8 mouse cellular contexts compared by ENCODE assay signal in the genomic region with DNA sequence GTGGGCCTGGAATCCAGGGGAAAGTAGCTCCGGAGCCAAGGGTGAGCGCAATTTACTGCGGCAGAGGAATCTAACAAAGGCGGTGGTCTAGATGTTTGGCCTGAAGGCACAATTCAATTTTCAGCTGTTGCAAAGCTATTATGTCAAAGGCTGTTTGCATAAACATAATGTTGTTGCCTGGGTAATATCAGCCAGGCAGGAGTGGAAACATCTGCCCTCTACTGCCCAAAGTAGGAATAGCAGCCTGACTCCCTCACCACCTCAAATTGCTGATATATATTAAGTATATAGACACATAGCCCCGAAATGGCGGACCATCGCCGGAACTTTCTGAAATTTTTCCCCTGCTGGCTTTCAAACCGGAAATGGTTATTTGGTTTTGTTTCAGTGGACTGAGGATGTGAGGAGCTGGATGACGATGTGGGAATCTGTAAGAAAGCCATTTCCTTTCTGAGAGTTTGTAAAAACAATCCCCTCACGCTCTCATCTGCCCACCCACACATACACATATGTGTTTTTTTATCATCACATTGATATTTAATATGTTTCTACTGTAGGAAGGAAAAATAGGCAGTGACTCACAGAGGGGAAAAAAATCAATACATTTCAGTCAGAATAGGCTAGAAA.
DNase-seq lines count a peak whose midpoint lies in the region; ATAC-seq lines count a peak whose summit lies in the region.

No protein-coding gene starts in this region.

- ATAC-seq in forebrain, embryonic 14.5 days: peak; percentile 79
- peak; percentile 56; the same call in 1 of the 2 replicates for ATAC-seq in lung, embryonic 15.5 days (ENCODE audit: borderline replicate concordance, extremely low read depth, low FRiP score, low TSS enrichment)

- H3K36me3 ChIP-seq in forebrain, embryonic 14.5 days (ENCODE audit: control insufficient read depth, insufficient read depth, low read length): no peaks in the 10 kb centered on the region
- no peaks in the 10 kb centered on the region for H3K36me3 ChIP-seq in lung, embryonic 15.5 days

- no peaks in the 10 kb centered on the region for H3K27me3 ChIP-seq in forebrain, embryonic 14.5 days (replicated peaks; ENCODE audit: control insufficient read depth, insufficient read depth, low read length)
- H3K27me3 ChIP-seq in lung, embryonic 15.5 days: no peaks in the 10 kb centered on the region

- intact Hi-C loops in heart, postnatal 10 days (cut with DNase I): loop anchor here (5.0 kb wide), 1 partner anchor 1066 kb away; no protein-coding TSS in a partner anchor

- no peak overlapping the region for H3K9ac ChIP-seq in forebrain, embryonic 14.5 days (ENCODE audit: low read length)
- H3K9ac ChIP-seq in lung, embryonic 15.5 days: no peak overlapping the region

- H3K4me1 ChIP-seq in forebrain, embryonic 14.5 days (ENCODE audit: control insufficient read depth, insufficient read depth, low read length): no peaks in the 10 kb centered on the region
- 0 out of 2 replicates have a peak, but pooled peaks cover 3% of the 10 kb centered on the region for H3K4me1 ChIP-seq in lung, embryonic 15.5 days

- DNase-seq in ES-CJ7 (ENCODE audit: low read depth, low spot score): peak; percentile 54
- DNase-seq in c-Kit-positive CD71-positive TER-119-negative erythroid progenitor cells, embryonic 14.5 days (ENCODE audit: low read depth): peak; percentile 51
- peak; percentile 87 for DNase-seq in forebrain, embryonic 14.5 days (ENCODE audit: low spot score)
- DNase-seq in heart, postnatal 10 days: peak; percentile 84 to 86
- peak; percentile 52 to 84 for DNase-seq in layer of hippocampus, adult 18-20 months (ENCODE audit: low spot score in 2 of 2)
- peak; percentile 35 for DNase-seq in ovary, postnatal 36 days (ENCODE audit: low spot score)
- DNase-seq in thymus, postnatal 25 days: peak; percentile 44

- H3K4me3 ChIP-seq in forebrain, embryonic 14.5 days (ENCODE audit: low read depth, low read length): no peak overlapping the region
- 0 out of 2 replicates have a peak overlapping the region, but pooled peaks have one; percentile 3 for H3K4me3 ChIP-seq in lung, embryonic 15.5 days

- H3K9me3 ChIP-seq in forebrain, embryonic 14.5 days (replicated peaks; ENCODE audit: control insufficient read depth, low read length): no peaks in the 10 kb centered on the region
- H3K9me3 ChIP-seq in lung, embryonic 15.5 days: no peaks in the 10 kb centered on the region

- H3K27ac ChIP-seq in forebrain, embryonic 14.5 days (ENCODE audit: low read depth, low read length): no peak overlapping the region
- H3K27ac ChIP-seq in lung, embryonic 15.5 days: peak overlapping the region; percentile 59

- WGBS in forebrain, embryonic 14.5 days: 57% methylated on average over 11 of the region's 11 CpGs
- WGBS in lung, embryonic 15.5 days: 39% methylated on average over 11 of the region's 11 CpGs

- H3K4me2 ChIP-seq in forebrain, embryonic 14.5 days (ENCODE audit: low read length): peak overlapping the region; percentile 23; the same call in 1 of the 2 replicates
- H3K4me2 ChIP-seq in lung, embryonic 15.5 days: peak overlapping the region; percentile 31

Comparison
In these comparisons a context has a peak if more than half of its experiments do, and no peak if none do; other contexts are left out.
1. DNase-seq: peak in every context shown above with its lines; median percentile 87 in forebrain, embryonic 14.5 days; 85 in heart, postnatal 10 days; 68 in layer of hippocampus, adult 18-20 months; 54 in ES-CJ7; 51 in c-Kit-positive CD71-positive TER-119-negative erythroid progenitor cells, embryonic 14.5 days; 44 in thymus, postnatal 25 days; 35 in ovary, postnatal 36 days.